Mouse (Mus musculus) bone marrow macrophage, adult 2 months (primary cell): ENCODE results near the gene Elavl4.

ENCODE experiments used
- CTCF ChIP-seq: IDR thresholded peaks from 2 replicates; pipeline ENCODE4 v1.5.1; 2012; ENCODE audit warnings: low read depth, mild to moderate bottlenecking, low read length, moderate library complexity
- POLR2A ChIP-seq: IDR thresholded peaks from 2 replicates; pipeline ENCODE4 v1.6.1; 2012; ENCODE audit warnings: mild to moderate bottlenecking, low read depth, low read length, borderline replicate concordance

DNA sequence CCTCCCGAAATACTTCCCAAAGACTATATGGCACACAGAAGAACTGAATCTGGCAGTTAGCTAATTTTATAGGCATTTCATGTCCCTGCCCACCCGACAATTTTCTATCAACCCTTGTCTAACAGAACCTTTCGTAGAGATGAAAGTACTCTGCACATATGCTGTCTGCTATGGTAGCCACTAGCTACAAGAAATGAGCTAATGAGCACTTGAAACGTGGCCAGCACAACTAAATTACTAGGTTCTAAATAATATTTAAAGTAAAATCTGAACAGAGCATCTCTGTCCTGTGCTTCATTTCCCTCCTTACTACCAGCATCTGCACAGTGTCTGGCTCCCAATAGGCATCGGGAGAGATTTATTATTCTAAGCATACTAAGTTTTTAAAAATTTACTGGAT, 44.5 kb upstream of the Elavl4 start:
- TF ChIP-seq CTCF (no peak), POLR2A (no peak)
